Mouse (Mus musculus) liver, adult 2 months (tissue): ENCODE measurements around the gene Leng8.

ENCODE experiments used
- CTCF ChIP-seq: fragments of 200-500 bp; IDR thresholded peaks from 2 replicates; pipeline ENCODE4 v1.5.1; 2011; ENCODE audit warnings: low read depth, low read length, control low read depth
- POLR2A ChIP-seq: fragments of 200-500 bp; IDR thresholded peaks from 2 replicates; pipeline ENCODE4 v1.6.1; 2011; ENCODE audit warnings: low read length, control low read depth; ENCODE audit not compliant: insufficient read depth; ENCODE audit errors: extremely low read depth

- no peak for TF ChIP-seq CTCF
- TF ChIP-seq POLR2A: no peak
Observed at GRCm38 (mm10) chr7:4147836-4148235, 11.0 kb downstream of the Leng8 start.
